Mouse (Mus musculus): ENCODE measurements at regions not wholly inside any gene's neighbourhood (a gene's known extent, or its start where the extent isn't known, plus 50 kb on each side); places are given as distances from the start of the nearest gene placed in this dataset.

- TF ChIP-seq TAL1 (conservative IDR thresholded peaks at IDR 0.05; ENCODE audit: low read depth, low read length): no peak
- no peak for TF ChIP-seq CTCF (IDR thresholded peaks at IDR 0.05; ENCODE audit: low read depth, low read length)
These were observed 168.2 kb downstream of the Wdr11 start for GRCm38 (mm10) chr7:129759848-129760247.

Data from G1E (cell line).